In the genomic region with DNA sequence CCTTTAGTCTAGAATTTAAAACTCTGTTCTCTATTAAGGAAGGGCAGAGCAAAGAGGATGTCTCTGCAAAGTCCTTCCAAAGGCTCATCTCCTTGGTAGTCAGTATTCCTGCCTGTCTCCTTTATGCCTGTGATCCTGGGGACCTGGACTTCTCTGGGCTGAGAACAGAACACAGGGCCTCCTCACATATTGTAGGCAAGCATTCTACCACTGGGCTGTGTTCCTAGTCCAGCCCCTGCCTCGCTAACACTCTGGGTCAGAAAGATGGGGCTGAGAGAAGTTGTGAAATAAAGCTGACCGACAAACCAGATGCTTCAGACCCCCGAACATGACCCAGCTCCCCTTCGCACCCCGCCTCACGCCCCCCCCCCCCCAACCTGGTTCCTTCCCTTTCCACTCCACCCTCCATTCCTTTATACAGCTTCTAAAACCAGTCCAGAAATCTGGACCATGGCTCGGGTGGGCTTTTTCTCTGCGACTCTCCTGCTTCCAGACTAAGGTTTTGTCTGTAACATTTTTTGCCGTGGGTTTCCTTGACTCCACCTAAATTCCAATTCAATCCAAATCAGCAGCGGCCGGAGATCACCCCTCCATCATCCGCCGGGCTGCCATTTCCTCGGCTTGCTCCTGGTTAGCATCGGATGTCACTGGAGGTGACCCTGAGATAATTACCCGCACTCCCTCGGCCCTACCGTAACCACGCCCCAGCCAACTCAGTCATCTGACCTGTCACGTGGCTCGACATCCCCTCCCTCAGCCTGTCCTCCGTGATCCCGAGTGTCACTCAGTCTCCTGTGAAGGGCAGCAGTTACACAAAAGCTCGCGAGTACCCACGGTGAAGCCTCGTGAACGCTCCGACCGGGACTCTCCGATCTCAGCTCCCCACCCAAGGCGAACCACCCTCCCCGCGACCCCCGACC, we compare ENCODE assay signal across 9 mouse cellular contexts.
DNase-seq lines count a peak whose midpoint lies in the region; ATAC-seq and TF ChIP-seq lines count a peak whose summit lies in the region.
"Had no signal": no experiment of that assay in that cellular context is flagged by ENCODE, and none has a peak within 500 bp of the region (broad histone marks: within the 10 kb centered on the region; RNA-seq: fewer than 3 reads in every experiment).

No protein-coding gene starts in this region.

- H3K36me3 ChIP-seq in hindbrain, embryonic 13.5 days: no peaks in the 10 kb centered on the region

- peak overlapping the region; percentile 62 for H3K4me2 ChIP-seq in hindbrain, embryonic 13.5 days

- H3K9ac ChIP-seq in hindbrain, embryonic 13.5 days: peak overlapping the region; percentile 75

- H3K4me3 ChIP-seq in hindbrain, embryonic 13.5 days: peak overlapping the region; percentile 49
- peak overlapping the region; percentile 40 for H3K4me3 ChIP-seq in lung, adult 2 months (replicated peaks; ENCODE audit: extremely low read depth, low read depth, low read length)
- H3K4me3 ChIP-seq: myocyte had no signal

- H3K9me3 ChIP-seq in hindbrain, embryonic 13.5 days: no peaks in the 10 kb centered on the region

- no peak for TF ChIP-seq POLR2A in lung, adult 2 months (IDR thresholded peaks at IDR 0.05; ENCODE audit: borderline replicate concordance, extremely low read depth, low read depth, low read length)

- peaks cover 12% of the 10 kb centered on the region; the same call in 1 of the 2 replicates for H3K27me3 ChIP-seq in hindbrain, embryonic 13.5 days

- H3K27ac ChIP-seq in hindbrain, embryonic 13.5 days: peak overlapping the region; percentile 55

- peak; percentile 94 for ATAC-seq in hindbrain, embryonic 13.5 days (ENCODE audit: low FRiP score)
- no peak for ATAC-seq in CD4-positive, CD25-positive, alpha-beta regulatory T cell, adult 4 months

- peaks cover 9% of the 10 kb centered on the region for H3K4me1 ChIP-seq in hindbrain, embryonic 13.5 days (replicated peaks)
- H3K4me1 ChIP-seq in lung, adult 2 months (ENCODE audit: control insufficient read depth, insufficient read depth, low read length): 0 out of 2 replicates have a peak, but pooled peaks cover 2% of the 10 kb centered on the region

- WGBS in hindbrain, embryonic 13.5 days: 2% methylated on average over 33 of the region's 35 CpGs
- 7% methylated on average over 35 of the region's 35 CpGs for WGBS in lung, adult 2 months

- DNase-seq in Muller cell, postnatal 12 days (ENCODE audit: inconsistent ontology term): peak; percentile 58
- peak; percentile 60 to 66 for DNase-seq in cerebellum, postnatal 36 days
- DNase-seq in frontal cortex, postnatal 36 days (ENCODE audit: low spot score in 2 of 2): peak; percentile 62 to 69
- DNase-seq in layer of hippocampus, postnatal 10 days (ENCODE audit: low spot score in 2 of 2): peak; percentile 65 to 70
- peak; percentile 11 for DNase-seq in lung, adult 2 months
- DNase-seq in ovary, postnatal 36 days (ENCODE audit: low spot score): peak; percentile 44

- no peak for TF ChIP-seq CTCF in lung, adult 2 months (IDR thresholded peaks at IDR 0.05; ENCODE audit: insufficient read depth, low read length)

Comparison
In these comparisons a context has a peak if more than half of its experiments do, and no peak if none do; other contexts are left out.
1. DNase-seq: peak in every context shown above with its lines; median percentile 68 in layer of hippocampus, postnatal 10 days; 66 in frontal cortex, postnatal 36 days; 63 in cerebellum, postnatal 36 days; 58 in Muller cell, postnatal 12 days; 44 in ovary, postnatal 36 days; 11 in lung, adult 2 months.